Mouse (Mus musculus): ENCODE data around the gene Ifitm1. TPM values are rescaled to one million over a fixed set of nuclear protein-coding genes. Genes with fewer than 3 reads are reported as not detected.
"Not testable (repeated sequence)": the region's sequence is repeated elsewhere in the genome, so short reads cannot be mapped to it uniquely, and the experiment has no call there.

The Ifitm1 gene
- total RNA-seq, 2 experiments from 2014 or later = 12.2 to 12.4 TPM

DNA sequence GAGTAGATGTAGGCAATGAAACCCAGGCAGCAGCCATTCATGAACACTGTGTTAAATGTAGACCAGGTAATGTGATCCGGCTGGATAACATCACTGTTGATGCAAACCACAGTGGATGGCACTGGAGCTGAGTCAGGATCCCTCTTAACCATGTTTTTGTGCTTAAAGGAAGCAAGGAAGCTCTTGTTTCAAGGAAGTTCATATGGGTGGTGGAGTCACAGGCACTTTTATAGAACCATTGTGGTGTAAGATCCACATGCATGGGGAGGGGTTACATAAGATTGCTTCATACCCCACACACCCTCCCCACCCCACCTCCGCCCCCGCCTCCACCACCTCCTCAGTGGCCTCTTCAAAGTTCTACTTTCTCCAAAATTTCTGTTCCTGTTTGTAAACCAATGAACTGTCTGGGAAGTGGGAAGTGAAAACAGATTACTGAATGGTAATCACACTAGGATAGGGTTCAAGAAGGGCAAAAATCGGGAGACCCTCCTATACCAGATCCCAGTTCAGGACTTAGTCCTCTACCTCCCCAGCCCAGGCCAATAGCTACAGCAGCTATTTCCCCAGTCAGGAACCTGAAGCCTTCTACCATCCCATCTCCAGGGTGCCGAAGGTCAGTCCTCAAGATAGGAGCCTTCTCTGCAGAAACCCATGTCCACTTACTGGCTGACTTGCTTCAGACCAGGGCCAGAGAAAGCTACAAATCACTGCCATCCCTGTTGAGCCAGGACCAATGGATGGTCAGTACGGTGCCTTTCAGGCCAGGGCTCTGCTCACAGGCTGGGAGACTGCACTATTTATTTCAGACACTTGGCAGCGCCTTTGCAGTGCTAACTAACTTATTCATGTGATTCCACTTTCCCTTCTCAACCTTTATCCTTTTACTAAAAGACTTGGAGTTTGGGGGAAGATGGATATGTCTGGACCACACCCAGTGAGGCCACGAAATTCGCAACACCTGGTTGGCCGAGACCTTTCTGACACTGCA, 50.0 kb downstream of the Ifitm1 start:
- no peak for DNase-seq

GRCm38 (mm10) chr7:141017824-141018223, 50.8 kb downstream of the Ifitm1 start, which contains the start of gene Ifitm6:
Gene Ifitm6 (minus strand): TSS chr7:141017924.
- not testable (repeated sequence) for DNase-seq

GRCm38 (mm10) chr7:141019028-141019427, 52.0 kb downstream of the Ifitm1 start:
- no peak for DNase-seq

Other genes starting within 250 kb of the Ifitm1 start
- 100 to 1,000 TPM; 231 to 556 TPM for gene Cyp2e1, start 203.5 kb upstream of the Ifitm1 start, total RNA-seq (2021)
- not detected for gene Syce1, start 179.4 kb upstream of the Ifitm1 start, total RNA-seq (2021)
- 1 to 10 TPM; 2.3 to 2.6 TPM for gene Zfp941, start 145.0 kb upstream of the Ifitm1 start, total RNA-seq (2021)
- 10 to 100 TPM; 14.7 to 35.6 TPM for gene Urah, start 132.2 kb upstream of the Ifitm1 start, total RNA-seq (2021)
- under 1 TPM; 0.76 to 0.90 TPM for gene Scgb1c1, start 121.7 kb upstream of the Ifitm1 start, total RNA-seq (2021)
- under 1 TPM in 1 of 2 experiments, not detected in 1; 0.24 TPM for gene Odf3, start 119.4 kb upstream of the Ifitm1 start, total RNA-seq (2021)
- gene Gm45785, start 110.9 kb upstream of the Ifitm1 start, total RNA-seq (2021) = under 1 TPM in 1 of 2 experiments, not detected in 1; 0.39 TPM
- 10 to 100 TPM; 43.5 to 58.0 TPM for gene Ric8a, start 110.3 kb upstream of the Ifitm1 start, total RNA-seq (2021)
- 10 to 100 TPM; 29.1 to 33.5 TPM for gene Bet1l, start 109.6 kb upstream of the Ifitm1 start, total RNA-seq (2021)
- 100 to 1,000 TPM; 106 to 112 TPM for gene Psmd13, start 85.3 kb upstream of the Ifitm1 start, total RNA-seq (2021)
- 10 to 100 TPM; 67.6 to 70.9 TPM for gene Sirt3, start 84.9 kb upstream of the Ifitm1 start, total RNA-seq (2021)
- 1,000 to 10,000 TPM; 2,860 to 2,972 TPM for gene Cox8b, start 66.8 kb upstream of the Ifitm1 start, total RNA-seq (2021)
- 1 to 10 TPM; 4.9 to 7.9 TPM for gene Nlrp6, start 46.3 kb upstream of the Ifitm1 start, total RNA-seq (2021)
- gene Pgghg, start 25.8 kb upstream of the Ifitm1 start, total RNA-seq (2021) = 10 to 100 TPM; 31.6 to 37.2 TPM
- gene Ifitm5, start 16.9 kb upstream of the Ifitm1 start, total RNA-seq (2021) = 1 to 10 TPM; 1.4 to 3.3 TPM
- gene Gm45717, start 11.3 kb upstream of the Ifitm1 start, total RNA-seq (2021) = not detected
- gene Ifitm2, start 11.2 kb upstream of the Ifitm1 start, total RNA-seq (2021) = 100 to 1,000 TPM; 418 to 468 TPM
- 100 to 1,000 TPM; 131 to 136 TPM for gene Ifitm3, start 43.5 kb downstream of the Ifitm1 start, total RNA-seq (2021)
- gene Ifitm6, start 50.7 kb downstream of the Ifitm1 start, total RNA-seq (2021) = 1 to 10 TPM; 1.7 to 3.2 TPM
- gene Gm17387, start 61.9 kb downstream of the Ifitm1 start, total RNA-seq (2021) = not detected
- gene B4galnt4, start 93.9 kb downstream of the Ifitm1 start, total RNA-seq (2021) = 1 to 10 TPM; 2.0 to 5.1 TPM
- gene Pkp3, start 111.0 kb downstream of the Ifitm1 start, total RNA-seq (2021) = 1 to 10 TPM in 1 of 2 experiments, under 1 TPM in 1; 0.94 to 1.5 TPM
- 10 to 100 TPM in 1 of 2 experiments, 1 to 10 TPM in 1; 8.3 to 10.6 TPM for gene Sigirr, start 133.4 kb downstream of the Ifitm1 start, total RNA-seq (2021)
- gene Ano9, start 150.6 kb downstream of the Ifitm1 start, total RNA-seq (2021) = under 1 TPM; 0.33 to 0.42 TPM
- gene Ptdss2, start 155.2 kb downstream of the Ifitm1 start, total RNA-seq (2021) = 10 to 100 TPM; 51.0 to 57.2 TPM
- gene Rnh1, start 205.6 kb downstream of the Ifitm1 start, total RNA-seq (2021) = 100 to 1,000 TPM; 150 to 155 TPM
- 10 to 100 TPM; 87.8 to 91.9 TPM for gene Hras, start 226.8 kb downstream of the Ifitm1 start, total RNA-seq (2021)
- 1 to 10 TPM; 6.8 to 8.6 TPM for gene Lrrc56, start 226.9 kb downstream of the Ifitm1 start, total RNA-seq (2021)
- gene Lmntd2, start 246.9 kb downstream of the Ifitm1 start, total RNA-seq (2021) = under 1 TPM; 0.27 to 0.55 TPM
- gene Rassf7, start 248.6 kb downstream of the Ifitm1 start, total RNA-seq (2021) = 1 to 10 TPM; 6.5 to 7.8 TPM